Mouse (Mus musculus) myocyte (in vitro differentiated cells): ENCODE results near the gene Armh4.

Experiments used
- MAX ChIP-seq: IDR thresholded peaks from one replicate; pipeline ENCODE4 v1.6.1; 2011; ENCODE audit warnings: low read depth, mild to moderate bottlenecking, control low read depth
- MYOD1 ChIP-seq, 3 experiments: IDR thresholded peaks; one replicate each; pipeline ENCODE4 v1.6.1; 2011; ENCODE audit warnings: control low read depth in 2 of 3, low read depth in 2 of 3, mild to moderate bottlenecking in 2 of 3, moderate library complexity in 1 of 3; ENCODE audit not compliant: insufficient read length in 2 of 3, control insufficient read depth in 1 of 3
- MYOG ChIP-seq, 3 experiments: IDR thresholded peaks; one replicate each; pipeline ENCODE4 v1.6.1; 2011; ENCODE audit warnings: control low read depth in 2 of 3, low read depth in 2 of 3, mild to moderate bottlenecking in 2 of 3; ENCODE audit not compliant: insufficient read length in 2 of 3, control insufficient read depth in 1 of 3, insufficient read depth in 1 of 3
- POLR2A ChIP-seq: IDR thresholded peaks from one replicate; pipeline ENCODE4 v1.6.1; 2011; ENCODE audit warnings: low read depth, mild to moderate bottlenecking, control low read depth, moderate library complexity; ENCODE audit not compliant: insufficient read length
- POLR2AphosphoS2 ChIP-seq: IDR thresholded peaks from one replicate; pipeline ENCODE4 v1.6.1; 2011; ENCODE audit warnings: low read depth, control low read depth; ENCODE audit not compliant: insufficient read length
- TCF12 ChIP-seq: IDR thresholded peaks from one replicate; pipeline ENCODE4 v1.6.1; 2011; ENCODE audit warnings: mild to moderate bottlenecking, control low read depth; ENCODE audit not compliant: poor library complexity, insufficient read depth, severe bottlenecking
- USF1 ChIP-seq: IDR thresholded peaks from one replicate; pipeline ENCODE4 v1.6.1; 2011; ENCODE audit warnings: low read depth, mild to moderate bottlenecking, control low read depth, moderate library complexity

DNA sequence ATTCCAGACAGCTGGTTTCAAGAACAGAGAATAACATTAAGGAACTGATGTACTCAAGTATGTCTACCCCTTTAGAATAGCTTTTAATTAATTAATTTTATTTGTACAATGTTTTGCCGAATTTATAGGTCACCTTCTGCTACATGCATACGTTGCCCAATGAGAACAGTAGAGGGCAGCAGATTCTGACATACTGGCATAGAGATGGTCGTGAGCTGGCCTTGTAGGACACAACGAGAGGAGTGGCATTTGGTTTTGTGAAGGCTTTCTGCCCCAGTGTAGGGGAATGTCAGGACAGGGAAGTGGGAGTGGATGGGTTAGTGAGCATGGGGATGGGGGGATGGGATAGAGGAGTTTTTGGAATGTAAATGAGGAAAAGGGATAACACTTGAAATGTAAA is 18.3 kb upstream of the Armh4 start:
- TF ChIP-seq MYOD1 (IDR thresholded peaks at IDR 0.05; ENCODE audit: control insufficient read depth in 1 of 3, insufficient read length in 2 of 3, low read depth in 2 of 3) (no peak), MAX (no peak), USF1 (no peak), POLR2A (no peak), TCF12 (no peak), MYOG (IDR thresholded peaks at IDR 0.05; ENCODE audit: control insufficient read depth in 1 of 3, insufficient read depth in 1 of 3, insufficient read length in 2 of 3, low read depth in 2 of 3) (no peak), POLR2AphosphoS2 (no peak)
